Mouse (Mus musculus): ENCODE measurements around the gene Tiam2. TPM values are rescaled to one million over a fixed set of nuclear protein-coding genes. Genes with fewer than 3 reads are reported as not detected.

Tiam2 gene
- total RNA-seq, 1 experiment = 3.1 TPM

DNA sequence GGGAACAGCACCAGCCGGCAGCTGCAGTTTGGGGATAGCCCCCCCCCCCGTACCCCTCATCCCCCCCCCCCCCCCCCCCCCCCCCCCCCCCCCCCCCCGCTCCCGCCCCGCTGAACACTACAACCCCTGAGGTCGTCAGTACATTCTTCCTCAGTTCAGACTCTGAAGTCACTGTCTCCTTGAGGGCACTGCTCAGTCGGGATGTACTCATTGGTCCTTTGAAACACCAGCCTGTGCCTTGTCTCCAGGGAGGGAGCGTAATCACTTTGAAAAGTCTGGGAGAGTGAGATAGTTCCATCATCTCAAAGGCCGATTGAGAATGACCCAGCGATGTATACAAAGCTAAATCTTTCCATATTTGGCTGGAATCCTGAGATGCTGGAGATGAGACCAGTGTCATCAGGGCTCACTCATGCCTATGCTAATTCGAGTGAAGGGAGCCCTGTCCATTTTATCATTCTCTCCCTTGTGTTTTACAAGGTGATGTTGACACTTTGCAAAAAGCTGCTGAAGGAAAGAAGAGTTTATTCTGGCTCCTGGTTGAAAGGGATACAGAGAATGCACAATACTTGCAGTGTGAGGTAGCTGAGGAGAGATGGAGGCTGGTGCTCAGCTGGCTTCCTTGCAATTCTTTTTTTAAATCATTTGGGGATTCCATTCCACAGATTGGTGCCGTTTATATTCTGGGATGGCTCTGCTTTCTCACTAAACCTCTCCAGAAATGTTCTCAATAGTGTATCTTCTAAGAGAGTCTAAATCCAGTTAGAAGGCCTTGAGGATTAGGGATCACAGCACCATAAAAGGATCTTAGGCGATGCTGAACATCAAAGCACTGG lies 53.6 kb downstream of the Tiam2 start:
- no peak overlapping the region for H3K4me3 ChIP-seq (ENCODE audit: insufficient read depth in 1 of 2, low read depth in 1 of 2, low read length in 2 of 2, poor library complexity in 1 of 2, severe bottlenecking in 1 of 2)
- in situ Hi-C loops (cut with MboI; ENCODE audit: low sequenced_read_pairs in 2 of 2, unreplicated experiment in 2 of 2) = no loop called here
- no peaks in the 10 kb centered on the region for H3K36me3 ChIP-seq (ENCODE audit: control insufficient read depth, insufficient read depth, low read length, poor library complexity, severe bottlenecking)

DNA sequence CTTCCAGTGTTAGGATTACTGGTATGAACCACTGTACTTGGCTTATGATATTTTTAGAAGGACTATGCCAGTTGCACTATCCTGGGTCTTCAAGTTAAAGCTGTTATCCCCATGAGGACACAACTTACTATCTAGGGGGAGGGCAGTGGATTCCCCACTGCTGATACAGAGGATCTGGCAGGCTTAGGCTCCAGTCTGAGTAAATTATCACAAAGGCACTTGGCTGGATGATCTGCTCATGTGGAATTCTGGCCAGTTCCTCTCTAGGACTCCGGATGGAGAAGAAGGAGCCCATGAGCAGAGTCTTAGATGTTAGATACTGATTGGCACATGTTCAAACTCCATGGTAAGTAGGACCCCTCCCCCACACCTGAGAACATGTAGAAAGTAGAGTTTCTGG lies 59.0 kb downstream of the Tiam2 start:
- Histone ChIP-seq H3K4me1 (ENCODE audit: control insufficient read depth in 2 of 2, insufficient read depth in 2 of 2, low read length in 2 of 2, poor library complexity in 1 of 2) (peaks cover 0 to 5% of the 10 kb centered on the region in 2 experiments; a peak in 1 of 4 replicates), H3K9ac (ENCODE audit: insufficient read depth, low read depth, low read length, poor library complexity, severe bottlenecking) (no peak overlapping the region), H3K27ac (ENCODE audit: insufficient read depth, low read depth, low read length, poor library complexity, severe bottlenecking) (no peak overlapping the region), H3K36me3 (ENCODE audit: control insufficient read depth, insufficient read depth, low read length, poor library complexity, severe bottlenecking) (no peaks in the 10 kb centered on the region), H3K9me3 (ENCODE audit: control insufficient read depth, insufficient read depth, low read depth, low read length) (no peaks in the 10 kb centered on the region), H3K4me3 (ENCODE audit: insufficient read depth in 1 of 2, low read depth in 1 of 2, low read length in 2 of 2, poor library complexity in 1 of 2, severe bottlenecking in 1 of 2) (no peak overlapping the region)
- TF ChIP-seq ZNF384 (IDR thresholded peaks at IDR 0.05; ENCODE audit: low read depth, low read length) (no peak), MAFK (IDR thresholded peaks at IDR 0.05; ENCODE audit: insufficient read depth, low read depth, low read length) (no peak), ZC3H11A (IDR thresholded peaks at IDR 0.05; ENCODE audit: borderline replicate concordance, low read depth, low read length) (no peak)
- in situ Hi-C loops (cut with MboI; ENCODE audit: low sequenced_read_pairs in 2 of 2, unreplicated experiment in 2 of 2) = no loop called here
- DNase-seq (ENCODE audit: low read depth, low spot score) = no peak

More for the DNA sequence above, 53.6 kb downstream of the Tiam2 start:
- Histone ChIP-seq H3K4me1 (ENCODE audit: control insufficient read depth in 2 of 2, insufficient read depth in 2 of 2, low read length in 2 of 2, poor library complexity in 1 of 2) (peaks cover 0 to 9% of the 10 kb centered on the region in 2 experiments; a peak in 2 of 4 replicates), H3K9ac (ENCODE audit: insufficient read depth, low read depth, low read length, poor library complexity, severe bottlenecking) (no peak overlapping the region), H3K9me3 (ENCODE audit: control insufficient read depth, insufficient read depth, low read depth, low read length) (no peaks in the 10 kb centered on the region), H3K27ac (ENCODE audit: insufficient read depth, low read depth, low read length, poor library complexity, severe bottlenecking) (no peak overlapping the region)
- TF ChIP-seq MAFK (IDR thresholded peaks at IDR 0.05; ENCODE audit: insufficient read depth, low read depth, low read length) = no peak
- no peak for TF ChIP-seq ZNF384 (IDR thresholded peaks at IDR 0.05; ENCODE audit: low read depth, low read length)
- TF ChIP-seq CHD2 (IDR thresholded peaks at IDR 0.05; ENCODE audit: low read depth, low read length) = no peak
- TF ChIP-seq ZC3H11A (IDR thresholded peaks at IDR 0.05; ENCODE audit: borderline replicate concordance, low read depth, low read length) = no peak
- no peak for TF ChIP-seq HCFC1 (IDR thresholded peaks at IDR 0.05; ENCODE audit: borderline replicate concordance, insufficient read depth, low read length)
- no peak for DNase-seq (ENCODE audit: low read depth, low spot score)

- Histone ChIP-seq H3K27ac (ENCODE audit: insufficient read depth, low read depth, low read length, poor library complexity, severe bottlenecking) (no peak overlapping the region), H3K4me3 (ENCODE audit: insufficient read depth in 1 of 2, low read depth in 1 of 2, low read length in 2 of 2, poor library complexity in 1 of 2, severe bottlenecking in 1 of 2) (no peak overlapping the region), H3K36me3 (ENCODE audit: control insufficient read depth, insufficient read depth, low read length, poor library complexity, severe bottlenecking) (no peaks in the 10 kb centered on the region), H3K9ac (ENCODE audit: insufficient read depth, low read depth, low read length, poor library complexity, severe bottlenecking) (no peak overlapping the region), H3K4me1 (ENCODE audit: control insufficient read depth in 2 of 2, insufficient read depth in 2 of 2, low read length in 2 of 2, poor library complexity in 1 of 2) (peaks cover 0 to 5% of the 10 kb centered on the region in 2 experiments; a peak in 1 of 4 replicates), H3K9me3 (ENCODE audit: control insufficient read depth, insufficient read depth, low read depth, low read length) (no peaks in the 10 kb centered on the region)
- no peak for DNase-seq (ENCODE audit: low read depth, low spot score)
- in situ Hi-C loops (cut with MboI; ENCODE audit: low sequenced_read_pairs in 2 of 2, unreplicated experiment in 2 of 2) = no loop called here
- no peak for TF ChIP-seq ZC3H11A (IDR thresholded peaks at IDR 0.05; ENCODE audit: borderline replicate concordance, low read depth, low read length)
Observed at GRCm38 (mm10) chr17:3387819-3388218, 61.4 kb downstream of the Tiam2 start.

DNA sequence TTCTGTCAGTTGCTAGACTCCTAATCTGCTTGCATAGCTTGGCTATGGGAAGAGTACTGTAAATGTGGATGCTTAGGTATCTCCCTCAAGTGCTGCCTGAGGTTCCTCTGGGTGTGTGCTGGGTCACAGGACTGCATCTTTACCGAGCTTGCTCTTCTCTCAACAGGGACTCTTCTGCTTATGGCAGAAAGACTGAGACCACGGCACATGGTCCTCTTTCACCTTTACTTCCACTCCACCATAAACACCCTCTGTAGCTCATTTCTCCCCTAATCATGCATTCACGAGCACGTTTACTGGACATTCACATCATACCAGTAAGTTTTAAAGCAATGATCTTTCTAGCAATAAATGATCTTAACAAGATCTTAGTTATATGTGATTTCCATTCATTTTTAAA lies 63.4 kb downstream of the Tiam2 start:
- DNase-seq (ENCODE audit: low read depth, low spot score) = no peak
- no peak for TF ChIP-seq ZNF384 (IDR thresholded peaks at IDR 0.05; ENCODE audit: low read depth, low read length)
- no peak for TF ChIP-seq CHD2 (IDR thresholded peaks at IDR 0.05; ENCODE audit: low read depth, low read length)
- no peak for TF ChIP-seq ZC3H11A (IDR thresholded peaks at IDR 0.05; ENCODE audit: borderline replicate concordance, low read depth, low read length)
- no peak for TF ChIP-seq MAFK (IDR thresholded peaks at IDR 0.05; ENCODE audit: insufficient read depth, low read depth, low read length)
- TF ChIP-seq HCFC1 (IDR thresholded peaks at IDR 0.05; ENCODE audit: borderline replicate concordance, insufficient read depth, low read length) = no peak
- Histone ChIP-seq H3K36me3 (ENCODE audit: control insufficient read depth, insufficient read depth, low read length, poor library complexity, severe bottlenecking) (no peaks in the 10 kb centered on the region), H3K27ac (ENCODE audit: insufficient read depth, low read depth, low read length, poor library complexity, severe bottlenecking) (no peak overlapping the region), H3K9ac (ENCODE audit: insufficient read depth, low read depth, low read length, poor library complexity, severe bottlenecking) (no peak overlapping the region), H3K4me3 (ENCODE audit: insufficient read depth in 1 of 2, low read depth in 1 of 2, low read length in 2 of 2, poor library complexity in 1 of 2, severe bottlenecking in 1 of 2) (no peak overlapping the region), H3K9me3 (ENCODE audit: control insufficient read depth, insufficient read depth, low read depth, low read length) (no peaks in the 10 kb centered on the region), H3K4me1 (ENCODE audit: control insufficient read depth in 2 of 2, insufficient read depth in 2 of 2, low read length in 2 of 2, poor library complexity in 1 of 2) (peaks cover 0 to 2% of the 10 kb centered on the region in 2 experiments; a peak in 1 of 4 replicates)
- in situ Hi-C loops (cut with MboI; ENCODE audit: low sequenced_read_pairs in 2 of 2, unreplicated experiment in 2 of 2) = no loop called here

DNA sequence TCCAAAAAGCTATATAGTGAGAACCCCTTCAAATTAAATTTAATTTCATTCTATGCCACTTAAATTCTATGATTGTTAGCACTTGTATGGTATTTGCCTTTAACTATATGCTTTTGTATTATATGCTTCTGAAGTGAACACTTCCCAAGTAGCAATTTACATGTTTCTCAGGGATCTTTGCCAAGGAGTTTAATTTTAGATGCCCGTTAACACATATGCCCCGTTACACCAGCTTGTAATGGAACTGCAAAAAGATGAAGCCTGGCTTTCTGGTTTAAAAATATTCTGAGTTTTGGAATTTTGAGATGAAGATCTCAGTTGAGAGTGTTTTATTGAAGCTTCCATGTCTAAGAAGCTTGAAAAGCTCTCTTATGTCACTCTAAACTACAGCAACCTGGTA lies 67.6 kb downstream of the Tiam2 start:
- Histone ChIP-seq H3K4me1 (ENCODE audit: control insufficient read depth in 2 of 2, insufficient read depth in 2 of 2, low read length in 2 of 2, poor library complexity in 1 of 2) (no peaks in the 10 kb centered on the region; a peak in 1 of 4 replicates), H3K9me3 (ENCODE audit: control insufficient read depth, insufficient read depth, low read depth, low read length) (no peaks in the 10 kb centered on the region), H3K27ac (ENCODE audit: insufficient read depth, low read depth, low read length, poor library complexity, severe bottlenecking) (no peak overlapping the region), H3K4me3 (ENCODE audit: insufficient read depth in 1 of 2, low read depth in 1 of 2, low read length in 2 of 2, poor library complexity in 1 of 2, severe bottlenecking in 1 of 2) (no peak overlapping the region), H3K9ac (ENCODE audit: insufficient read depth, low read depth, low read length, poor library complexity, severe bottlenecking) (no peak overlapping the region), H3K36me3 (ENCODE audit: control insufficient read depth, insufficient read depth, low read length, poor library complexity, severe bottlenecking) (no peaks in the 10 kb centered on the region)
- no peak for TF ChIP-seq CHD2 (IDR thresholded peaks at IDR 0.05; ENCODE audit: low read depth, low read length)
- TF ChIP-seq ZNF384 (IDR thresholded peaks at IDR 0.05; ENCODE audit: low read depth, low read length) = no peak
- no peak for TF ChIP-seq MAFK (IDR thresholded peaks at IDR 0.05; ENCODE audit: insufficient read depth, low read depth, low read length)
- in situ Hi-C loops (cut with MboI; ENCODE audit: low sequenced_read_pairs in 2 of 2, unreplicated experiment in 2 of 2) = no loop called here
- no peak for DNase-seq (ENCODE audit: low read depth, low spot score)

All from ES-E14 (cell line).